Mouse (Mus musculus) MEL (cell line): Measurements from ENCODE around the gene Adap1.

ENCODE experiments used
- CHD2 ChIP-seq: IDR thresholded peaks from 2 replicates; pipeline ENCODE4 v1.6.1; 2011; ENCODE audit warnings: low read length, improper control_type of control experiment
- CTCF ChIP-seq, 3 experiments: IDR thresholded peaks in 2 of 3; conservative IDR thresholded peaks in 1 of 3; 2 replicates each; pipeline ENCODE4 v1.5.1; 2011 to 2012; ENCODE audit warnings: low read length in 3 of 3, low read depth in 2 of 3, mild to moderate bottlenecking in 2 of 3, improper control_type of control experiment in 1 of 3, inconsistent platforms in 1 of 3, mixed read lengths in 1 of 3, moderate library complexity in 1 of 3; ENCODE audit not compliant: control insufficient read depth in 1 of 3, insufficient read depth in 1 of 3, poor library complexity in 1 of 3, severe bottlenecking in 1 of 3
- MAFK ChIP-seq: IDR thresholded peaks from 2 replicates; pipeline ENCODE4 v1.6.1; 2011; ENCODE audit warnings: low read depth, mild to moderate bottlenecking, low read length, improper control_type of control experiment, borderline replicate concordance
- ZKSCAN1 ChIP-seq: IDR thresholded peaks from 2 replicates; pipeline ENCODE4 v1.6.1; 2012; ENCODE audit warnings: low read depth, mild to moderate bottlenecking, inconsistent platforms, low read length, improper control_type of control experiment, moderate library complexity

GRCm38 (mm10) chr5:139371631-139372401, 46.4 kb upstream of the Adap1 start:
- TF ChIP-seq CTCF (IDR thresholded peaks at IDR 0.05 in 2 of 3, conservative IDR thresholded peaks at IDR 0.05 in 1 of 3; ENCODE audit: control insufficient read depth in 1 of 3, insufficient read depth in 1 of 3, low read depth in 2 of 3, low read length in 3 of 3, poor library complexity in 1 of 3, severe bottlenecking in 1 of 3): peak in 1 of 3 experiments; percentile 2; a peak in 1 of 6 replicates
- no peak for TF ChIP-seq MAFK
- no peak for TF ChIP-seq ZKSCAN1
- no peak for TF ChIP-seq CHD2
